Mouse (Mus musculus): Measurements from ENCODE around the gene Gm960.

Gene Gm960

GRCm38 (mm10) chr19:4624406-4625178 lies 73.9 kb downstream of the Gm960 start:
- no peak for DNase-seq (ENCODE audit: low read depth in 2 of 2, low spot score in 2 of 2)

GRCm38 (mm10) chr19:4624006-4624405 lies 74.5 kb downstream of the Gm960 start:
- DNase-seq (ENCODE audit: low read depth in 2 of 2, low spot score in 2 of 2), result no peak

- DNase-seq (ENCODE audit: low read depth in 2 of 2, low spot score in 2 of 2), result no peak
Measured at GRCm38 (mm10) chr19:4623419-4623818, 75.0 kb downstream of the Gm960 start.

- DNase-seq (ENCODE audit: low read depth in 2 of 2, low spot score in 2 of 2), result no peak
Measured at GRCm38 (mm10) chr19:4622780-4623179, 75.7 kb downstream of the Gm960 start.

GRCm38 (mm10) chr19:4620721-4621120 lies 77.7 kb downstream of the Gm960 start:
- no peak for DNase-seq (ENCODE audit: low read depth in 2 of 2, low spot score in 2 of 2)

- DNase-seq (ENCODE audit: low read depth in 2 of 2, low spot score in 2 of 2), result no peak
Measured at GRCm38 (mm10) chr19:4619461-4619860, 79.0 kb downstream of the Gm960 start.

GRCm38 (mm10) chr19:4618183-4618582 lies 80.3 kb downstream of the Gm960 start:
- DNase-seq (ENCODE audit: low read depth in 2 of 2, low spot score in 2 of 2), result no peak

GRCm38 (mm10) chr19:4616546-4616945 lies 81.9 kb downstream of the Gm960 start:
- DNase-seq (ENCODE audit: low read depth in 2 of 2, low spot score in 2 of 2), result no peak

- peak in 1 of 2 experiments; percentile 19 for DNase-seq (ENCODE audit: low read depth in 2 of 2, low spot score in 2 of 2)
Measured at GRCm38 (mm10) chr19:4615151-4616093, 83.0 kb downstream of the Gm960 start, which contains the start of gene Lrfn4. TSS of gene Lrfn4 (minus strand) at chr19:4615667.

GRCm38 (mm10) chr19:4614305-4615150 lies 83.9 kb downstream of the Gm960 start:
- no peak for DNase-seq (ENCODE audit: low read depth in 2 of 2, low spot score in 2 of 2)

- no peak for DNase-seq (ENCODE audit: low read depth in 2 of 2, low spot score in 2 of 2)
Measured at GRCm38 (mm10) chr19:4613464-4614304, 84.8 kb downstream of the Gm960 start.

- no peak for DNase-seq (ENCODE audit: low read depth in 2 of 2, low spot score in 2 of 2)
Measured at GRCm38 (mm10) chr19:4612181-4612961, 86.1 kb downstream of the Gm960 start.

- no peak for DNase-seq (ENCODE audit: low read depth in 2 of 2, low spot score in 2 of 2)
Measured at GRCm38 (mm10) chr19:4610109-4610508, 88.4 kb downstream of the Gm960 start.

- no peak for DNase-seq (ENCODE audit: low read depth in 2 of 2, low spot score in 2 of 2)
Measured at GRCm38 (mm10) chr19:4608511-4608910, 90.0 kb downstream of the Gm960 start.

- no peak for DNase-seq (ENCODE audit: low read depth in 2 of 2, low spot score in 2 of 2)
Measured at GRCm38 (mm10) chr19:4607406-4607805, 91.1 kb downstream of the Gm960 start.

- no peak for DNase-seq (ENCODE audit: low read depth in 2 of 2, low spot score in 2 of 2)
Measured at GRCm38 (mm10) chr19:4605654-4606053, 92.8 kb downstream of the Gm960 start.

- no peak for DNase-seq (ENCODE audit: low read depth in 2 of 2, low spot score in 2 of 2)
Measured at GRCm38 (mm10) chr19:4603801-4604723, 94.4 kb downstream of the Gm960 start.

GRCm38 (mm10) chr19:4602459-4602858 lies 96.0 kb downstream of the Gm960 start:
- no peak for DNase-seq (ENCODE audit: low read depth in 2 of 2, low spot score in 2 of 2)

All from CD8-positive naive resting alpha-beta T cell, adult 2 months (primary cell).